Mouse (Mus musculus) skeletal muscle tissue, adult 2 months (tissue): ENCODE data around the gene Dnah8.
"Not testable (repeated sequence)": the region's sequence is repeated elsewhere in the genome, so short reads cannot be mapped to it uniquely, and the experiment has no call there.

ENCODE experiments used
- DNase-seq: peaks from one replicate; pipeline ENCODE4 v3.0.0-alpha.2; 2012; ENCODE audit warnings: low read depth, low spot score

The Dnah8 gene

DNA sequence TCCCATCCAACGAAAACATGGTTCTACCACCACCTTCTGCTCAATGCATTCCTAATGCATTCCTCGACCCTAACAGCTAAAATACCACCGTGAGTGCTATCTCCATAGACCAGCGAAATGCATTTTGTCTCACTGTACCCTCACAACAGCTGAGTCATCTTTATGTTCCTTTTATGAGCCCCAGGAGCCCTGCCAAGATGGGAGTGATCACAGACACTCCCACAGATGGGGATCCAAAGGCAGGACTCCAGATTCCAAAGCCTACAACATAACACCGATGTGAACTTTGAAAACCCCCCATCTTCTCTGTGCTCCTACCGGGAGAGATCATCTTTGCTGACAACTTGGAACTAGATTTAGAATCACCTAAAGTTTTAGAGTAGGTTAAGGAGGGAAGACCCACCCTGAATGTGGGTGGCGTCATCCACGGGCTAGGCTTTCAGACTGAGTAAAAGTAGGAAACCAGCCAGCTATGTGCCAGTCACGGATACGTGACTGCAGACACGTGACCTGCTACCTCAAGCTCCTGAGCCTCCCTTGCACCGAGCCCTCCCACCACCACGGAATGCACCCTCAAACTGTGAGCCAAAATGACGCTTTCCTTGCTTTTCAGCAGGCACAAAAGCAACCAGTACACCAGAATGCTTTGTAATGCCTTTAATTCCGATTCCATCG, 14.7 kb upstream of the Dnah8 start:
- no peak for DNase-seq

DNA sequence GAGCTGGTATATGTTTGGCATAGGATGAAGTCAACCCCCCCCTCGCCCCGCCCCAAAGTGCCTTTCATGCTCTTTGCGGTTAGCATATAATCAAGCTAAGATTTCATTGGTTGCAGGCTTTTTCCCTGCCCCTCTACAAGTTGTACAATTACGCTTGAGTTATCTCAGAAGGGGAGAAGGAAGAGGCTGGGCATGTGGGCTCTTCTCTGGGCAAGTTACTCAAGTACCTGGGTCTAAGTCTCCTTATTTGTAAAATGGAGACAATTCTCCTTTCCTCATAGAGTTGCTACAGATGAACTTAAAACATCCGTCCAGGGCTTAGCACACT, 14.2 kb upstream of the Dnah8 start:
- no peak for DNase-seq

DNA sequence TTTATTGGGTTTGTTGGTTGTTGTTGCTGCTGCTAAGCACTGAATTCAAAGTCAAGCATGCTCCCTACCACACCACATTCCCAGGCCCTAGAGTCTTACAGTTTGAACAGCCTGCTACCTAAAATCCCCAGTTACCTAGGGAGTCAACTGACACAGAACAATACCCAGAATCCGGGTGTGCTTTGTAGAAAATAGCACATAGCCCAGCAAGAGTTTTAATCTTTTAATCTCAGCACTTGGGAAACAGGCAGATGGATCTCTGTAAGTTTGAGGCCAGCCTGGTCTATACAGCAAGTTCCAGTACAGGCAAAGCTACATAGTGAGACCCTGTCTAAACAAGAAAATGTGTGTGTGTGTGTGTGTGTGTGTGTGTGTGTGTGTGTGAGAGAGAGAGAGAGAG, 13.4 kb upstream of the Dnah8 start:
- DNase-seq = no peak

DNA sequence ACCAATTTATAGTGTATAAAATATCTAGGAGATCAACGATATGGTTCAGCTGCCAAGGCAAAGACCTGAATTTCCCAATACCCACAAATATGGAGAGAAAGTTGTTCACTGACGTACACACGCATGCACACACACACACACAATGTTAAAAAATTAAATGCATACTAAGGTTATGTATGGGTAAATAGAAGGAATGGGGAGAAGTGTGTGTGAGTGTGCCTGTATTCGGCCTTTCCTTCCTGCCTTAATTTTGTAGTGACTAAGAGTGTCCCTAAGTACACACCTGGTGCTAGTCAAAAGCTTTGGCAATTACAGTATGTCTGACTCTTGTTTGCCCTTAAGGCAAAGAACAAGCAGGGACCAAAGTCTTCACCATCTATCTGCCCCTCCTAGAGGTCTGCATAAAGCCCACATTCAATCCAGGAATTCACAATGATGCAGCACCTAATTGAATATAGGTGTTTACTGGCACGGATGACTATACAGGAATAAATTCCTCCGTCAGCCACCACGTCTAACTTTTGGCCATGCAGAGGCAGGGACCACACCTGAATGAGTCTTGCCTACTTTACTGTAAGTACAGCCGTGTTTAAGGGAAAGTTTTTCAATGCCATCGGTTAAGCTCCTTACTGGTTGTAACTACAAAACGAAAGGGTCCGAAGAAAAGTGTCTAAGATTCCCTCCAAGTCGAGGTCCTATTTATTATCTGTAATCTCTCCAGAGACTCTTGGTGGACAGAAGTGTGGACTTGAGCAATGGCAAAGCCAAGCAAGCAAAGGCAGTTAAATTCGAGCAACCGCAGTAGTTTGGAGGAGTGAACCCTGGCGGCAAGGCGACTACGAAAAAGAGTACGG, 12.7 kb upstream of the Dnah8 start:
- DNase-seq = no peak

DNA sequence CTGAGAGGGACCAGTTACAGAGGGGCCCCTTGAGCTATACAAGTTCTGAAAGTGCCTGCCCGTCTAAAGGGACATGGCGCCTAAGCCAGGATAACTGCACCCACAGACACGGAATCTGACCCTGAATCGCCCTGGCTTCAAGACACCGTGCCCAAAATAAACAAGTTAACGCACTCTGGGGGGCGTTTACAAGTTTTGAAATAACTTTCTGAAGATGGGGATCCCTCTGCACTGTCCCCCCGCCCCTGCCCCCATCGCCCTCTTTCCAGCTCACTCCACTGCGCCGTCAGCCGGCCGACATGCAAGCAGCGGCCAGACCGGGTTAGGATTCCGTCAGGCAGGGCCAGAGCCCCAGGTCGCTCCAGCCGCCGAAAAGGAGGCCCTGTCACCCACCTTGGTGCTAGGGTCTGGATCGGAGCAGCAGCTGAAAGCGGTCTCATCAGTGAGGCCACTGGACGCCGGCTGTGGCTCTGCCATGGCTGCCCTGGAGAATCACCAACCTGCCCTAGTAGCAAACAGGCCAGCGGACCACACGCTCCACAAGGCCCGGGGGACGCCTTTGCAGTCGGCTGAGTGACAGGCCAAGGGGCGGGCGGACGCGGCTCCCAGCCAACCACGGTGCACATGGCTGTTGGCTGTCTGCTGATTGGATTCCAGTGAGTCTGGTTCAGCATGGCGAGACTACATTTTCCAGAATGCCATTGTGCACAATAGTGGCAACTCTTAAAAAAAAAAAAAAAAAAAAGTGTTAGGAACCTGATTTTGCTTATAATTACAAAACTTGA, 11.9 kb upstream of the Dnah8 start:
- DNase-seq = peak; percentile 95

DNA sequence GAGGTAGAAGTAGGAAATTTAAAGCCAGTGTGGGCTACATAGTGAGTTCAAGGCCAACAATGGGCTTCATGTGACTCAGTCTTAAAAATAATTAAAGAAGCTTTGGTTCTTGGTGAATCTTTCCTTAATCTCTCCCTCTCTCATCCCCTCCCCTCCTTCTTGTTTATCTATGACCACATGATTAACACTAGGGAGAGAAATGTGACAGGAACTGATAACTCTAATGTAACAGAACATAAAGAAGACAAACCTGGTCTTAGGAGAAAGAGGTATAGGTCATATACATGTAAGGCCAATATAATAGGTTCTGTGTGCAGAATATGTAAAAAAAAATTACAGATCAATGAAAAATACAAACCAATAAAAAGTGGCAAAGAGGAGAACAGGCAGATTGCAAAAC, 10.8 kb upstream of the Dnah8 start:
- no peak for DNase-seq

DNA sequence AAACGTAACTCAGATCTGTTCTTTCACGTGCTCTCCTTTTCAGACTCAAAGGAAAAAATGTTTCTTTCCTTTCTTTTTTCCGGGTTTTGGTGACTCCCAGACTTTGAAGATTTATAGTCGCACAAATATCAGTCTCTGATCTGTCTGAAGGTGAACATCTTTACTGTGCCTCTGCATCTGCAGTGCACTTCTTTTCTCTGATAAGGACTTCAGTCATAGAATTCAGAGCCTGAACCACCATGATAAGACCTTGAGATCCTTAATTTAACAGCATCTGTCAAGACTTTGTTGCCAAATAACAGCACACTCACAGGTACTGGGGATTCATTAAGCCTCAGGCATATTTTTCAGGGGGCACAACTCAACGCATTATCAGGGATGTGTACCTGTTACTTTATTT, 8.0 kb upstream of the Dnah8 start:
- no peak for DNase-seq

DNA sequence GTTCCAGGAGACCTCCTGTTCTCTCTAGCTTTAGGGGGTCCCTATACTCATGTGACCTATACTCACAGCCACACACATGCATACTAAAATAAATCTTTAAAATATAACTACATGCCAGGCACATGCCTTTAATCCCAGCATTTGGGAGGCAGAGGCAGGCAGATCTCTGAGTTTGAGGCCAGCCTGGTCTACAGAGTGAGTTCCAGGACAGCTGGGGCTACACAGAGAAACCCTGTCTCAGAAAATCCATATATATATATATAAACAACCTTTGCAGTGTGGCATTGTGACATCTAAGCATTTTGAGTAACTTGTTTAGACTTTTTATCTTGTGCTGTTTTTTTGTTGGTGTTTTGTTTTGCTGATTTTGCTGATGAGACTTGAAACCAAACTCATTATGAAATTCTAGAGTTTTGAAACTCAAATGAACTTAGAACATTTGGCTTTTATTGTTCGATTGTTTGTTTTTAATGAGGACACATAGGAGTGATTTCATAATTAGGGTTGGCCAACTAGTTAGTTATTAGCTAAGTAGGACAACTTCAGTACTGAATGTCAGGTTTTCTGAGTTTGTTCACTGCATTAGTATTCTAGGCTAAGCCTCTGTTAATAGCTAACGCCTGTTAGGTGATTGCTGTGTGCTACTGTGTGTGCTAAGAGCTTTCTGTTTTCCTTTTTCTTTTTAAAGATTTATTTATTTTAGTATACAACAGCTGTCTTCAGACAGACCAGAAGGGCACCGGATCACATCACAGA, 5.8 kb upstream of the Dnah8 start:
- no peak for DNase-seq

DNA sequence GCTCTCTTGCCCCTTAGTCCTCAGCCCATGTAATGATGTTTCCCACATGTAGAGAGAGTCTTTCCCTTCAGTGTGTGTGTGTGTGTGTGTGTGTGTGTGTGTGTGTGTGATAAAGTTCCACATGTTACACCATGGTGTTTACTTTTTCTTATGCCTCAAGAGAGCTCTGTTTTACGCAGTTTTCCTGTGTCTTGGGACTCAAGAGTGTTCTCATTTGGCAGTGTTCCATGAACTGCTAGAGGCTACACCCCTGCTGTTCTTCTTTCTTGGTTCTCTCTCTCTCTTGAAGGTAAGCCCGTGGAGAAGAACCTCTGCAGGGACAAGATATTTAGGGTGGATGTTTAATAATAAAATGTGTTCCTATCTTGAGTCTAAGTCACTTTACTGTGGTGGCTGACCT, 5.0 kb upstream of the Dnah8 start:
- DNase-seq = no peak

DNA sequence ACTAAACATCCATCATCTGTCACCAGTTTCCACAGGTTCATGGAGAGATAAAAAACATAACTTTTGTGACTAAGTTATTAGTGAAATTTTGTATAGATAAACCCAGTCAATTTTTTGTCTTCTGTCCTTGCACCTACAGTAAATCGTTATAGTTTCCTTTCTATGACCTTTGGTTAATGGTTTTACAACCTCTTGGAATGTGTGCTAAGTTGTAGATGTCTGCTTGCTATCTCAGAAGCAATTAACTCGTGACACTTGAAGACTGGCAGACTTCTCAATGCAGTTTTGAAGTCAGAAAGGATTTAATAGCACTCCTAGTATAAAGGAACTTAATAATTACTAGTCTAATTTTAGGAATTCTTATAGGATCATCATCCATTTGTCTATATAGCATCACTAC, 3.6 kb upstream of the Dnah8 start:
- DNase-seq = no peak

DNA sequence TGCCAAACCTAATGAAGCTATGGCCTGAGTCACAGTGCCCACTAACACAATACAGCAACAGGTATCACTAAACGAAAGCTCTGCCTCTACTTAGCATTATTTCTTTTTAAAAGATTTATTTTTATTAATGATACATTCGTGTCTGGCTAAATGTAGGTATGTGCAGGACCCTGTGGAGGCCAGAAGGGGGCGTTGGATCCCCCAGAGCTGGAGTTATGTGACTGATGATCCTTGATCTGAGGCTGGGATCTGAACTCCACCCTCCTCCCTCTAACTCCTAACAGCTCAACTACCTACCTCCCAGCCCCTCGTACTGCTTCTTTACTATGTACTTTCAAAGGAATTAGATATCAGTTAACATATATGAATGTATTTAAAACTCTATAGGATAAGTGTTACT, 2.7 kb upstream of the Dnah8 start:
- no peak for DNase-seq

DNA sequence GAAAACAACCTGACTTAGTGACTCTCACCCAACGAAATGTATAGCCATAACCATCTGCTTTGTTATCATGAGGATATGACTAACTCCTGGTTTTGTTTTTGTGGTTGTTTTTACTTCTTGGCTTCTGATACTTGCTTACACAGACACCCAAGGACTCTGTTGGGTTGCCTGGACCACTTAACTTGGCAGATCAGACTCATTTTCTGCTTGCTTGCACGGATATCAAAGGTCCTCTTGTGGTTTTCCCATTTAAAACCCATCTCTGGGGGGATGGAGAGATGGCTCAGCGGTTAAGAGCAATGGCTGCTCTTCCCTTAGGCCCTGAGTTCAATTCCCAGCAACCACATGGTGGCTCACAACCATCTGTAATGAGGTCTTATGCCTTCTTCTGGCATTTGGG, 954 bp upstream of the Dnah8 start:
- DNase-seq = no peak

DNA sequence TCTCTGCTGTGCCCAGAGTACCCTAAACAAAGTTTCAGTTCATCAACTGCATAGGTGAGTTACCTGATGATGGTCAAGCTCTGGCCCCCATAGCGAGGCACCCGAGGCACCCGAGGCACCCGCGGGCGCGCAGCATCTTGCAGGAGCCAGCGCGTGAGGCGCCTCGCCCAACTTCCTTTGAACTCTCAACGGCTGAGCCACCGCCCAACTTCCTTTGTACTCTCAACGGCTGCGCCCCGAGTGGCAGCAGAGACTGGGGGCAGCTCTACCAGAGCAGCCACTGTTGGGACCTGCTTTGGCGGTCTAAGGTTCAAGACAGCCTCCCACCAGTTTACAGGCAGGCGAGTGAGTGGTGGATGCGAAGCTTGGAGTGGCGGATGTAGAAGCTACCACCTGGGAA, 2.6 kb downstream of the Dnah8 start, which contains the start of gene Glo1:
TSS of gene Glo1 (minus strand) at position 153 of the 400 bp plus-strand sequence.
- not testable (repeated sequence) for DNase-seq

DNA sequence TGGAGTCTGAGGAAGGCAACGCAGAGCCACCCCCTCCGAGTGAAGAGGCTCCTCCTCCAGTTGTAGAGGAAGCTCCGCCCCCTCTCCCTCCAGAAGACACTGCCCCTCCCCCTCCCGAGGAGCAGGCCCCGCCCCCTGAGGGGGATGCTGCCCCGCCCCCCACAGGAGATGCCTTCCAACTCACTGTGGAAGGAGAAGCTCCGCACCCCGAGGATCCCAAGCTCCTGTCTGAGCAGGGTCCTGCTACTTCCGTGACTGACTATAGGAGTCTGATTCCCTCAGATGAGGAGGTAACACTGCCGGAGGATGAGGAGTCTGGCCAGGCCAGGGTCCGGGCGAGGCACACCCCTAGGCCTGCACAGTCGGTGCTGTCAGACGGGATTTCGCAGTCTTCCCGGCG, 11.2 kb downstream of the Dnah8 start:
- DNase-seq = no peak

DNA sequence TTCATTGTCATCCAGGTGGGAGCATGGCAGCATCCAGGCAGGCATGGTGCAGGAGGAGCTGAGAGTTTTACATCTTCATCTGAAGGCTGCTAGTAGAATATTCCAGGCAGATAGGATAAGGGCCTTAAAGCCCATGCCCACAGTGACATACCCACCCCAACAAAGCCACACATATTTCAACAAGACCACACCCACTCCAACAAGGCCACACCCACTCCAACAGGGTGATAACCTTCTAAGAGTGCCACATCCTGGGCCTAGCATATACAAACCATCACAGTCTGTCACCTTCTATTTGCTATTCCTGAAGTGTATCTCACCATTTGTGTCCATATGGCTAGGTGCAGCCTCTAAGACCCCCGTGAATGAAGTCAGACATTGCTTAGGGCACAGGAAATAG, 13.6 kb downstream of the Dnah8 start:
- DNase-seq = no peak

DNA sequence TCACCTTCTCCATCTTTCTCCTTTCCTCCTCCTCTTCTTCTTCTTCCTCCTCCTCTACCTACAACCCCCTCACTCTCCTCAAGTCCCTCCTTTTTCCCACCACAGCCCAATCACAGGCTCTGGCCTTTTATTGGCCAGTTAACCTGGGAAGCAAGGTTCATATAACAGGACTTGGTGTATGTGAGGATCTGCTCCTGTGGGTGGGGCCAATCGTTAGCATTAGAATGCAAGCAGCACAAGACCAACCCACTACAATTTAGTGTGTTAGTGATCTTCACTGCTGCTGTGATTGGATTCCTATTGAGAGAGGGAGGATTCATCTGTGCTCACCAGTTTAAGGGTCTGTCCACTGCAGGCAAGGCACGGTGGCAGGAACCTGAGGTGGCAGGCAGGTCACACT, 14.8 kb downstream of the Dnah8 start:
- no peak for DNase-seq

DNA sequence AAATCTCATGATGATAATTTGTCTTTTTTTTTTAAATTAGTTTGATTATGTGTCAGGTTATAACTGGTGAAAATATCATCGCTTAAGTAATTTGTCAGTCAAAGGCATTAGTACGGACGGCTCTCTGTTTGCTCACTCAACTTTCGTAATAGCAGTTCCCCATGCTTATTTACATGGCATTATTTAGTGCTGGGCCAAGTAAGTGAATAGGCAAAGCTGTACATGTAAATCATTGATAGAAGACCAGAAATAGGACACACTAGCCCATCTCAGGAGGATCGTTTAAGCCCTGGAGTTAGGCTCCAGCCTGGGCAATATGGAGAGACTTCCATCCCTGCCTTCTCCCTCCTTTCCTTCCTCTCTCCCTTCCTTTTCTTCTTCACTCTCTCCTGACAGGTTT, 16.7 kb downstream of the Dnah8 start:
- no peak for DNase-seq

DNA sequence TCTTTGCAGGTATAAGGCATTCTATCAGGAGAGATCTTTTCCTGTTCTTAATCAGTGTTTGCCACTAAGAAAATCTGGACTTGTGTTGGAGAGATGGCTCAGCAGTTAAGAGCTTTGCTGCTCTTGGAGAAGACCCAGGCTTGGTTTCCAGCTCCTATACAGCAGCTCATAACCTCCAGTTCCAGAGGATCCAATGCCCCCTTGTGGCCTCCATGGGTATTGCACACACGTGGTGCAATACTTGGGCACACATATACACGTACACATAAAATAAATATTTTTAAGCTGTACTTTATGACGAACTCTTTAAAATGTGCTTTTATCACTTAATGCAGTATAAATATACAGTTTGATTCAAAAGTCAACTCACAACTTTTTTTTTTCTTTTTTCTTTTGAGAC, 24.6 kb downstream of the Dnah8 start:
- DNase-seq = no peak

DNA sequence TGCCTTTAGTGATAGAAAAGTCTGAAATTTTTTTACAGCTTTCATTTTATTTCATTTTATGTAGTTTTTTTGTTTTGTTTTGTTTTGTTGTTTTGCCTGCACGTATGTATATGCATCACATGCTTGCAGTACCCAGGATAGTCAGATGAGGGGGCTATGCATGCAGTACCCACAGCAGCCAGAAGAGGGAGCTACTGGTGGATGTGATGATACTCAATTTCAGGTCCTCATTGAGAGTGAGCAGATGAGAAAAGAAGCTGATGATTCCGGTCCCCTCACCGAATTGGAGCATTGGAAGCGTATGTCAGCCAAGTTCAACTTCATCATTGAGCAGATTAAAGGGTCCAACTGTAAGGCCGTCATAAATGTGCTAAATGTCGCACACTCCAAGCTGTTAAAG, 28.9 kb downstream of the Dnah8 start:
- DNase-seq = no peak

DNA sequence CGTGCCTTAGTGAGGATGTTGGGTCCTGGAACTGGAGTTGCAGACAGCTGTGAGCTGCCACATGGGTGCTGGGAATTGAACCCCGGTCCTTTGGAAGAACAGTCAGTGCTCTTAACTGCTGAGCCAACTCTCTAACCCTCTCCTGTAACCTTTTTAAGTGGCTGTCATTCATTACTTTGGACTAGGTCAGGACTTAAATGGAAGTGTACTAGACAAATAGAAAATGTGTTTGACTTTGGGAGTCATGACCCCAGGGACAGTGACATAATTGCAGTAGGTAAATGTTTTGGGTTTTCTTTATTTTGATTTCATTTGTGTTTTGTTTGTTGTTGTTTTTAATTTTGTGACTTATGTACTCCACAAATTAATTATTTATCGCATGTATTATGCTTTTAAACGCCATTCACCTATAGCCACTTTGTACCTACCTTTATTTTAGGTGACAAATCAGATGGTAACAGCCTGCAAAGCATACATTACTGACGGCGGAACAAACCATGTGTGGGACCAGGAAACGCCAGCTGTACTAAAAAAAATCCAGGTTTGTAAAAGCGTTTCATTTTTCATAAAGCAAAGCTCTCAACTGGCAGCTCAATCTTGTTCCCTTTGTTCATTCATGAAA, 33.5 kb downstream of the Dnah8 start:
- DNase-seq = no peak

DNA sequence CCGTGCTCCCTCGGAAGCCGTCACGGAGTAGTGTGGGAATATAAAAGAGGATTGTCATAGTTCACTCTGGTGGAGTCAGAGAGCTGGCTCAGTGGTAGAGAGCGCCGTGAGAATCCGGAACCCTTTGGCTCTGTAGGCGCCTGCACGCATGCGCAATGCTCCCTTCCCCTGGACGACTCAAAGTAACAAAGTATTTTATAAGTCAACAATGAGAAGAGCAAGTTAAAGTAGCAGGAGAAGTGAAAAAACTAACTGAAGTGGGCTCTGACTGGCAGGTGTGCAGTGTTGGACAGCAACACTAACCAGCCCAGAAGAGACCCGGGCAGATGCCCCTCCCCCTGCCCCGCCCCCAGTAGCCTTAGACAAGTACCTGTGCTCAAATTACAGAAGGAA, 34.0 kb downstream of the Dnah8 start:
- peak; percentile 19 for DNase-seq
